Mouse (Mus musculus): ENCODE results near the gene Six1.

The Six1 gene

GRCm38 (mm10) chr12:73049520-73050225 lies 4.0 kb downstream of the Six1 start:
- DNase-seq: no peak

- no peak for DNase-seq
These were observed 5.2 kb downstream of the Six1 start for GRCm38 (mm10) chr12:73048537-73048936.

- no peak for DNase-seq
These were observed 6.1 kb downstream of the Six1 start for GRCm38 (mm10) chr12:73047576-73047975.

GRCm38 (mm10) chr12:73046607-73047180 lies 7.0 kb downstream of the Six1 start:
- peak; percentile 53 for DNase-seq

- DNase-seq: no peak
These were observed 7.7 kb downstream of the Six1 start for GRCm38 (mm10) chr12:73045724-73046606.

GRCm38 (mm10) chr12:73045046-73045723 lies 8.5 kb downstream of the Six1 start:
- peak; percentile 23 for DNase-seq

- DNase-seq: peak; percentile 20
These were observed 9.3 kb downstream of the Six1 start for GRCm38 (mm10) chr12:73044221-73045045.

- no peak for DNase-seq
These were observed 10.1 kb downstream of the Six1 start for GRCm38 (mm10) chr12:73043396-73044167.

- no peak for DNase-seq
These were observed 10.8 kb downstream of the Six1 start for GRCm38 (mm10) chr12:73042903-73043302.

- no peak for DNase-seq
These were observed 11.3 kb downstream of the Six1 start for GRCm38 (mm10) chr12:73042406-73042805.

GRCm38 (mm10) chr12:73041256-73041630 lies 12.4 kb downstream of the Six1 start:
- DNase-seq: no peak

- no peak for DNase-seq
These were observed 13.0 kb downstream of the Six1 start for GRCm38 (mm10) chr12:73040563-73041255.

- no peak for DNase-seq
These were observed 13.6 kb downstream of the Six1 start for GRCm38 (mm10) chr12:73039939-73040562.

- no peak for DNase-seq
These were observed 14.4 kb downstream of the Six1 start for GRCm38 (mm10) chr12:73038992-73039938.

GRCm38 (mm10) chr12:73038441-73038991 lies 15.2 kb downstream of the Six1 start:
- DNase-seq: no peak

GRCm38 (mm10) chr12:73037385-73038160 lies 16.1 kb downstream of the Six1 start:
- no peak for DNase-seq

- DNase-seq: no peak
These were observed 18.5 kb downstream of the Six1 start for GRCm38 (mm10) chr12:73034901-73035895.

All from kidney, adult 11 months (tissue).